ENCODE assay signal across 18 mouse cellular contexts in the genomic region with DNA sequence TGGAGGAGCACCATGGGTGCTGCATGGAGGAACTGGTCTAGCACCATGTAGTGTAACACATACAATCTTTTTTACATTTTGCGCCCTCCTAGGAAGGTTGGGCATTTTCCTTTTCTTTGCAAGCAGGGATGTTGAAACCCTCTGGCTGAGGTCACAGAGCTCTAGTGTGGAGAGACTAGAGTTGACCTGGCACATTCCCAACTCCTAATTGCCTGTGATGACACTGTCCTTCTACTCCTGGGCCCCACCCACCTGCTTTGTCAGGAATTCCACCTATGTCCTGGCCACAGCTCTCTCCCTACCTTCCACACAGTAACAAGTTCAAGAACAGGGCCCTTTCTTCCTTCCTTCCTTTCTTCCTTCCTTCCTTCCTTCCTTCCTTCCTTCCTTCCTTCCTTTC. TPM values are rescaled to one million over a fixed set of nuclear protein-coding genes. Genes with fewer than 3 reads are reported as not detected.
DNase-seq lines count a peak whose midpoint lies in the region; ATAC-seq and TF ChIP-seq lines count a peak whose summit lies in the region.
"Had no signal": no experiment of that assay in that cellular context is flagged by ENCODE, and none has a peak within 500 bp of the region (broad histone marks: within the 10 kb centered on the region; RNA-seq: fewer than 3 reads in every experiment).

No protein-coding gene starts in this region.

- H3K4me3 ChIP-seq in liver, adult 2 months (ENCODE audit: insufficient read depth, low read depth, low read length), result no peak overlapping the region
- H3K4me3 ChIP-seq in liver, embryonic 12.5 days, result no peak overlapping the region
- H3K4me3 ChIP-seq: kidney, embryonic 15.5 days; left cerebral cortex, adult 2 months; limb, embryonic 10.5 days; midbrain, embryonic 13.5 days; neural tube, embryonic 12.5 days had no signal

- H3K9ac ChIP-seq in liver, adult 2 months (ENCODE audit: low read depth, low read length), result no peak overlapping the region
- H3K9ac ChIP-seq in liver, embryonic 12.5 days, result no peak overlapping the region
- H3K9ac ChIP-seq: hindbrain, embryonic 14.5 days; kidney, embryonic 15.5 days; liver, embryonic 14.5 days; midbrain, embryonic 13.5 days; neural tube, embryonic 12.5 days had no signal

- no peak for TF ChIP-seq POLR2A in liver, adult 2 months (IDR thresholded peaks at IDR 0.05; ENCODE audit: extremely low read depth, insufficient read depth, low read length)

- peak; percentile 33 for DNase-seq in liver, adult 2 months (ENCODE audit: extremely low read depth, low read depth, low spot score)
- peak; percentile 56 for DNase-seq in adipocyte (ENCODE audit: low spot score)
- DNase-seq in fat pad, adult 2 months (ENCODE audit: extremely low read depth, low read depth, low spot score), result peak; percentile 43
- DNase-seq in lung, postnatal 36 days, result peak; percentile 77
- no peak for DNase-seq in embryo, embryonic 10 days (ENCODE audit: low spot score)
- DNase-seq in heart, adult 18-20 months, result no peak
- DNase-seq: cerebellum, adult 9-11 months; heart, postnatal 36 days; kidney, postnatal 4 days; layer of hippocampus, adult 9-11 months had no signal

- H3K27ac ChIP-seq in liver, adult 2 months (replicated peaks; ENCODE audit: insufficient read depth, low read depth, low read length), result no peak overlapping the region
- H3K27ac ChIP-seq in liver, embryonic 12.5 days, result no peak overlapping the region
- H3K27ac ChIP-seq: hindbrain, embryonic 14.5 days; kidney, embryonic 15.5 days; left cerebral cortex, adult 2 months; limb, embryonic 10.5 days; liver, embryonic 14.5 days; midbrain, embryonic 13.5 days; neural tube, embryonic 12.5 days had no signal

- 94% methylated on average over 1 of the region's 1 CpGs for WGBS in liver, adult 2 months
- WGBS in liver, embryonic 12.5 days (ENCODE audit: insufficient replicate concordance), result 76% methylated on average over 1 of the region's 1 CpGs

- no peak for TF ChIP-seq CTCF in liver, adult 2 months (IDR thresholded peaks at IDR 0.05; ENCODE audit: low read depth, low read length)

- H3K4me2 ChIP-seq in liver, embryonic 12.5 days, result no peak overlapping the region
- H3K4me2 ChIP-seq: hindbrain, embryonic 14.5 days; kidney, embryonic 15.5 days; midbrain, embryonic 13.5 days; neural tube, embryonic 12.5 days had no signal

- no peaks in the 10 kb centered on the region for H3K79me2 ChIP-seq in liver, adult 2 months (ENCODE audit: control insufficient read depth, insufficient read depth, low read length)

- no peaks in the 10 kb centered on the region for H3K36me3 ChIP-seq in liver, adult 2 months (ENCODE audit: control insufficient read depth, insufficient read depth, low read length)
- no peaks in the 10 kb centered on the region for H3K36me3 ChIP-seq in liver, embryonic 12.5 days
- H3K36me3 ChIP-seq: kidney, embryonic 15.5 days; limb, embryonic 10.5 days; midbrain, embryonic 13.5 days; neural tube, embryonic 12.5 days had no signal

- no peaks in the 10 kb centered on the region for H3K4me1 ChIP-seq in liver, adult 2 months (ENCODE audit: control insufficient read depth, insufficient read depth, low read length)
- H3K4me1 ChIP-seq in liver, embryonic 12.5 days, result no peaks in the 10 kb centered on the region
- H3K4me1 ChIP-seq: midbrain, embryonic 13.5 days; neural tube, embryonic 12.5 days had no signal

- ATAC-seq in liver, embryonic 12.5 days, result no peak
- ATAC-seq: midbrain, embryonic 13.5 days had no signal

- H3K9me3 ChIP-seq in liver, embryonic 12.5 days (replicated peaks), result no peaks in the 10 kb centered on the region
- H3K9me3 ChIP-seq: kidney, embryonic 15.5 days; limb, embryonic 10.5 days; midbrain, embryonic 13.5 days; neural tube, embryonic 12.5 days had no signal

- H3K27me3 ChIP-seq in liver, adult 2 months (ENCODE audit: control insufficient read depth, insufficient read depth, low read length), result no peaks in the 10 kb centered on the region
- peaks cover 24% of the 10 kb centered on the region for H3K27me3 ChIP-seq in liver, embryonic 12.5 days (replicated peaks)
- H3K27me3 ChIP-seq: kidney, embryonic 15.5 days; midbrain, embryonic 13.5 days; neural tube, embryonic 12.5 days had no signal

RNA-seq across cellular contexts. Expression of gene Proser2, which starts 46.3 kb away (rescaled TPM):
- total RNA-seq in liver, adult 2 months (2014; rRNA removed), result 8.9 and 10.1 TPM in 2 replicates
- polyA plus RNA-seq in liver, adult 2 months (2012; rRNA removed), result 20.0 and 30.6 TPM in 2 replicates
- 7.0 and 8.1 TPM in 2 replicates for polyA plus RNA-seq in liver, embryonic 12.5 days (2016; fragmentation: Nextera tagmentation; extraction: Ambion mirVana)
- total RNA-seq in heart, adult 18-20 months (2021), result 10 to 100 TPM; 20.2 to 24.3 TPM

Comparison
In these comparisons a context has a peak if more than half of its experiments do, and no peak if none do; other contexts are left out.
1. DNase-seq: peak in liver, adult 2 months (single experiment), adipocyte (single experiment), fat pad, adult 2 months (single experiment) and lung, postnatal 36 days (single experiment); none in embryo, embryonic 10 days (single experiment) and heart, adult 18-20 months (0 of 2).